In the genomic region with DNA sequence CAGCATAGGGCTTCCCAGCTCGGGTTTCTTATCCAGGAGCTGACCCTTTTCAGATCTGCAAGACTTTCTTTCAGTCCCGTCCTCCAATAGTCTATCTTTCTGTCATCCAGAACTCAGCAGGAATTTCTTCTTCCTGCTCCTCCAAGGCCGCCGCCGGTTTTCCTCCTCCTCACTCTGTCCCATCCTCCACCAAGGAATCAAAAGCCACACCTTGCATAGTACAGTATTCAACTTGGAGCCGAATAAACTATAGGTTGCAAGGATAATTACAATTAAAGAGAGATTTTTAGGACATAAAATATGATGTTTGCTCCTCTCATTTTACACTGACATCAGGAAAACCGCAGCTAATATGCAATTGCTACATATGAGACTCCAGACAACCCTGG, we compare ENCODE assay signal across 8 mouse cellular contexts. TPM values are rescaled to one million over a fixed set of nuclear protein-coding genes. Genes with fewer than 3 reads are reported as not detected.
A peak's percentile ranks its signal among the peaks of the same experiment; 100 is the strongest.
DNase-seq lines count a peak whose midpoint lies in the region; ATAC-seq and TF ChIP-seq lines count a peak whose summit lies in the region.
"Not testable (repeated sequence)": the region's sequence is repeated elsewhere in the genome, so short reads cannot be mapped to it uniquely, and the experiment has no call there.

No protein-coding gene starts in this region.

- not testable (repeated sequence) for TF ChIP-seq RAD21 in MEL (IDR thresholded peaks at IDR 0.05; ENCODE audit: low read depth, low read length)

- 10% methylated on average over 7 of the region's 7 CpGs for WGBS in embryonic facial prominence, embryonic 10.5 days
- 8% methylated on average over 7 of the region's 7 CpGs for whole genome bisulfite sequencing in hindbrain, embryonic 14.5 days
- WGBS in lung, embryonic 16.5 days, result 9% methylated on average over 7 of the region's 7 CpGs

- peak; percentile 57 for DNase-seq in MEL (ENCODE audit: low read depth, low spot score)
- peak; percentile 15 for DNase-seq in embryonic facial prominence, embryonic 10.5 days (ENCODE audit: low spot score)
- not testable (repeated sequence) for DNase-seq in hindbrain, embryonic 14.5 days (ENCODE audit: low spot score); left cerebral cortex, adult 2 months (ENCODE audit: extremely low spot score in 1 of 2, low spot score in 2 of 2)
- DNase-seq in neural tube, embryonic 10.5 days (ENCODE audit: extremely low spot score, low spot score), result peak; percentile 19
- DNase-seq in thymus, postnatal 0 days (ENCODE audit: low spot score), result peak; percentile 3

- ATAC-seq in frontal cortex, adult (ENCODE audit: low TSS enrichment), result peak; percentile 72; the same call in 1 of the 2 replicates
- peak; percentile 90 for ATAC-seq in hindbrain, embryonic 14.5 days (ENCODE audit: low FRiP score)
- peak; percentile 78 for ATAC-seq in lung, embryonic 16.5 days (ENCODE audit: low read depth)

- not testable (repeated sequence) for H3K36me3 ChIP-seq in MEL (ENCODE audit: control insufficient read depth in 1 of 2, insufficient read depth in 2 of 2, low read length in 2 of 2); embryonic facial prominence, embryonic 10.5 days (replicated peaks); hindbrain, embryonic 14.5 days (replicated peaks; ENCODE audit: control insufficient read depth, insufficient read depth); lung, embryonic 16.5 days (ENCODE audit: control insufficient read depth, insufficient read depth, low read length)

- H3K4me3 ChIP-seq in MEL (ENCODE audit: control insufficient read depth in 1 of 2, insufficient read depth in 1 of 2, low read depth in 2 of 2, low read length in 2 of 2), result peak overlapping the region; percentile 56 to 59
- H3K4me3 ChIP-seq in embryonic facial prominence, embryonic 10.5 days, result peak overlapping the region; percentile 61
- H3K4me3 ChIP-seq in hindbrain, embryonic 14.5 days (replicated peaks; ENCODE audit: low read length), result peak overlapping the region; percentile 47
- peak overlapping the region; percentile 44 for H3K4me3 ChIP-seq in left cerebral cortex, adult 2 months
- H3K4me3 ChIP-seq in lung, embryonic 16.5 days (ENCODE audit: low read length), result peak overlapping the region; percentile 54

- not testable (repeated sequence) for H3K4me1 ChIP-seq in MEL (ENCODE audit: control insufficient read depth in 1 of 2, insufficient read depth in 2 of 2, low read length in 2 of 2); embryonic facial prominence, embryonic 10.5 days; hindbrain, embryonic 14.5 days (replicated peaks; ENCODE audit: control insufficient read depth, insufficient read depth, low read length); lung, embryonic 16.5 days (replicated peaks; ENCODE audit: control insufficient read depth, insufficient read depth, low read length)

- not testable (repeated sequence) for H3K27ac ChIP-seq in MEL (ENCODE audit: control insufficient read depth, low read depth, low read length); embryonic facial prominence, embryonic 10.5 days (replicated peaks); hindbrain, embryonic 14.5 days; left cerebral cortex, adult 2 months; lung, embryonic 16.5 days (ENCODE audit: low read length)

- not testable (repeated sequence) for H3K27me3 ChIP-seq in MEL (ENCODE audit: control insufficient read depth in 1 of 2, insufficient read depth in 2 of 2, low read length in 2 of 2); embryonic facial prominence, embryonic 10.5 days (replicated peaks; ENCODE audit: low read depth, poor library complexity, severe bottlenecking); hindbrain, embryonic 14.5 days (ENCODE audit: control insufficient read depth, insufficient read depth, low read length); lung, embryonic 16.5 days (ENCODE audit: control insufficient read depth, insufficient read depth, low read depth, low read length)

- intact Hi-C loops in left cerebral cortex, adult 2 months (cut with DNase I), result loop anchor here (5.0 kb wide), 2 partner anchors 133 to 233 kb away; partner anchors contain the start of gene Fbp2

- not testable (repeated sequence) for TF ChIP-seq POLR2A in MEL (IDR thresholded peaks at IDR 0.05; ENCODE audit: control insufficient read depth in 1 of 2, insufficient read depth in 1 of 2, low read depth in 1 of 2, low read length in 2 of 2, poor library complexity in 1 of 2)

- H3K79me2 ChIP-seq in MEL (ENCODE audit: control insufficient read depth, insufficient read depth, low read length, poor library complexity), result not testable (repeated sequence)

- H3K9me3 ChIP-seq in MEL (replicated peaks; ENCODE audit: insufficient read depth, low read length); embryonic facial prominence, embryonic 10.5 days; hindbrain, embryonic 14.5 days (ENCODE audit: control insufficient read depth, low read length); lung, embryonic 16.5 days (ENCODE audit: control insufficient read depth, low read length): not testable (repeated sequence)

- peak overlapping the region; percentile 58 for H3K4me2 ChIP-seq in hindbrain, embryonic 14.5 days (replicated peaks)
- peak overlapping the region; percentile 56 for H3K4me2 ChIP-seq in lung, embryonic 16.5 days (ENCODE audit: low read depth, low read length)

- TF ChIP-seq CTCF in MEL (IDR thresholded peaks at IDR 0.05 in 2 of 3, conservative IDR thresholded peaks at IDR 0.05 in 1 of 3; ENCODE audit: control insufficient read depth in 1 of 3, insufficient read depth in 1 of 3, low read depth in 2 of 3, low read length in 3 of 3, poor library complexity in 1 of 3, severe bottlenecking in 1 of 3); left cerebral cortex, adult 2 months (IDR thresholded peaks at IDR 0.05): not testable (repeated sequence)

- not testable (repeated sequence) for TF ChIP-seq EP300 in MEL (IDR thresholded peaks at IDR 0.05; ENCODE audit: low read depth in 1 of 2, low read length in 2 of 2)

- peak overlapping the region; percentile 54 for H3K9ac ChIP-seq in MEL (ENCODE audit: control insufficient read depth, low read depth, low read length, poor library complexity, severe bottlenecking)
- peak overlapping the region; percentile 66 for H3K9ac ChIP-seq in hindbrain, embryonic 14.5 days
- H3K9ac ChIP-seq in lung, embryonic 16.5 days (ENCODE audit: low read length), result peak overlapping the region; percentile 63

RNA-seq across cellular contexts. Expression of gene 6720489N17Rik, which starts 0.3 kb away (rescaled TPM):
- total RNA-seq in MEL (2012; rRNA removed), result 6.7 TPM in 2 replicates
- polyA plus RNA-seq in MEL (2012; ENCODE audit: insufficient read depth in 1 of 2, insufficient read length in 2 of 2, low read depth in 1 of 2, low replicate concordance in 2 of 2, missing spikeins in 1 of 2), result 100 to 1,000 TPM in 1 of 2 experiments, 1 to 10 TPM in 1; 6.2 to 159 TPM
- polyA plus RNA-seq in embryonic facial prominence, embryonic 10.5 days (2016; fragmentation: Nextera tagmentation; extraction: Ambion mirVana), result 14.6 and 15.6 TPM in 2 replicates
- 7.4 and 8.1 TPM in 2 replicates for polyA plus RNA-seq in hindbrain, embryonic 14.5 days (2014; fragmentation: Nextera tagmentation; extraction: Ambion mirVana)
- 1 to 10 TPM; 3.3 TPM for total RNA-seq in left cerebral cortex, adult 2 months (2021)
- 13.7 and 13.9 TPM in 2 replicates for polyA plus RNA-seq in lung, embryonic 16.5 days (2015; fragmentation: Nextera tagmentation; extraction: Ambion mirVana)
- polyA plus RNA-seq in thymus, postnatal 0 days (2015; fragmentation: Nextera tagmentation; extraction: Ambion mirVana), result 5.1 and 5.3 TPM in 2 replicates

RNA-seq across cellular contexts. Expression of gene Zfp934, which starts 53.3 kb away (rescaled TPM):
- 5.1 and 5.6 TPM in 2 replicates for total RNA-seq in MEL (2012; rRNA removed)
- 100 to 1,000 TPM in 1 of 2 experiments, 10 to 100 TPM in 1; 11.5 to 215 TPM for polyA plus RNA-seq in MEL (2012; ENCODE audit: insufficient read depth in 1 of 2, insufficient read length in 2 of 2, low read depth in 1 of 2, low replicate concordance in 2 of 2, missing spikeins in 1 of 2)
- 22.1 TPM in 2 replicates for polyA plus RNA-seq in embryonic facial prominence, embryonic 10.5 days (2016; fragmentation: Nextera tagmentation; extraction: Ambion mirVana)
- polyA plus RNA-seq in hindbrain, embryonic 14.5 days (2014; fragmentation: Nextera tagmentation; extraction: Ambion mirVana), result 10.1 and 11.2 TPM in 2 replicates
- 1 to 10 TPM; 7.4 to 7.8 TPM for total RNA-seq in left cerebral cortex, adult 2 months (2021)
- polyA plus RNA-seq in lung, embryonic 16.5 days (2015; fragmentation: Nextera tagmentation; extraction: Ambion mirVana), result 18.1 and 18.7 TPM in 2 replicates
- polyA plus RNA-seq in thymus, postnatal 0 days (2015; fragmentation: Nextera tagmentation; extraction: Ambion mirVana), result 11.3 and 13.9 TPM in 2 replicates
